Mouse (Mus musculus) CH12.LX (cell line): Measurements from ENCODE around the gene Mmp27. TPM values are rescaled to one million over a fixed set of nuclear protein-coding genes. Genes with fewer than 3 reads are reported as not detected.

Experiments used
- DNase-seq: peaks from one replicate; pipeline ENCODE4 v3.0.0-alpha.2; 2013; ENCODE audit errors: extremely low read depth
- H3K27ac ChIP-seq: 2 replicates; pipeline ENCODE4 v1.5.1; 2012; ENCODE audit warnings: low read depth, mild to moderate bottlenecking, control low read depth, moderate library complexity; ENCODE audit not compliant: insufficient read depth
- H3K27me3 ChIP-seq: replicated peaks from 2 replicates; pipeline ENCODE3; 2012; ENCODE audit warnings: inconsistent platforms
- H3K36me3 ChIP-seq, 2 experiments: replicated peaks in 1 of 2; 2 replicates each; pipeline versions ENCODE3 to v1.6.1; 2012; ENCODE audit warnings: inconsistent platforms in 1 of 2, low read length in 1 of 2, mild to moderate bottlenecking in 1 of 2, mixed read lengths in 1 of 2, moderate library complexity in 1 of 2; ENCODE audit not compliant: control insufficient read depth in 1 of 2, insufficient read depth in 1 of 2
- H3K4me1 ChIP-seq, 2 experiments: 2 replicates each; pipeline ENCODE4 v1.6.1; 2012; ENCODE audit warnings: inconsistent platforms in 1 of 2, moderate library complexity in 1 of 2; ENCODE audit not compliant: insufficient read depth in 2 of 2, control insufficient read depth in 1 of 2
- H3K4me2 ChIP-seq: 2 replicates; pipeline ENCODE4 v1.6.1; 2012; ENCODE audit warnings: low read depth, mild to moderate bottlenecking, control low read depth; ENCODE audit not compliant: poor library complexity, insufficient read depth, severe bottlenecking
- H3K4me3 ChIP-seq, 3 experiments: fragments of 150-350 bp in 1 of 3; sonication (generic) in 1 of 3; replicated peaks in 1 of 3; 2 replicates each; pipeline versions ENCODE3 to v1.5.1; 2011 to 2012; ENCODE audit warnings: low read depth in 2 of 3, low read length in 2 of 3, mild to moderate bottlenecking in 2 of 3, moderate library complexity in 2 of 3, control low read depth in 1 of 3, improper control_type of control experiment in 1 of 3, inconsistent platforms in 1 of 3, mixed read lengths in 1 of 3; ENCODE audit not compliant: poor library complexity in 1 of 3
- H3K79me2 ChIP-seq: replicated peaks from 2 replicates; pipeline ENCODE4 v1.6.1; 2012; ENCODE audit warnings: mild to moderate bottlenecking, moderate library complexity; ENCODE audit not compliant: control insufficient read depth, poor library complexity, insufficient read depth, severe bottlenecking; ENCODE audit errors: extremely low read depth
- H3K9ac ChIP-seq: 2 replicates; pipeline ENCODE4 v1.6.1; 2012; ENCODE audit warnings: low read depth, mild to moderate bottlenecking, control low read depth, moderate library complexity; ENCODE audit not compliant: insufficient read depth
- H3K9me3 ChIP-seq: replicated peaks from 2 replicates; pipeline ENCODE3; 2012; ENCODE audit warnings: low read length, inconsistent platforms, mixed read lengths
- BHLHE40 ChIP-seq: IDR thresholded peaks from 2 replicates; pipeline ENCODE4 v1.6.1; 2011; ENCODE audit warnings: mild to moderate bottlenecking, low read depth, low read length, improper control_type of control experiment
- CHD1 ChIP-seq: IDR thresholded peaks from 2 replicates; pipeline ENCODE4 v1.6.1; 2012; ENCODE audit warnings: low read depth, low read length, improper control_type of control experiment, inconsistent platforms
- CHD2 ChIP-seq: IDR thresholded peaks from 2 replicates; pipeline ENCODE4 v1.6.1; 2011; ENCODE audit warnings: low read length, improper control_type of control experiment
- CTCF ChIP-seq, 2 experiments: IDR thresholded peaks in 1 of 2; conservative IDR thresholded peaks in 1 of 2; 2 replicates each; pipeline ENCODE4 v1.5.1; 2011 to 2012; ENCODE audit warnings: low read depth in 2 of 2, low read length in 2 of 2, improper control_type of control experiment in 1 of 2, inconsistent platforms in 1 of 2, mild to moderate bottlenecking in 1 of 2, moderate library complexity in 1 of 2
- ETS1 ChIP-seq: conservative IDR thresholded peaks from 2 replicates; pipeline ENCODE4 v1.6.1; 2012; ENCODE audit warnings: low read depth, mild to moderate bottlenecking, inconsistent platforms, low read length, improper control_type of control experiment, moderate library complexity
- GABPA ChIP-seq: IDR thresholded peaks from 2 replicates; pipeline ENCODE4 v1.6.1; 2012; ENCODE audit warnings: low read depth, low read length, improper control_type of control experiment, inconsistent platforms; ENCODE audit not compliant: insufficient replicate concordance
- HCFC1 ChIP-seq: IDR thresholded peaks from 2 replicates; pipeline ENCODE4 v1.6.1; 2012; ENCODE audit warnings: low read depth, mild to moderate bottlenecking, inconsistent platforms, low read length, improper control_type of control experiment
- JUN ChIP-seq: IDR thresholded peaks from 2 replicates; pipeline ENCODE4 v1.6.1; 2011; ENCODE audit warnings: low read depth, mild to moderate bottlenecking, low read length, improper control_type of control experiment, moderate library complexity; ENCODE audit not compliant: insufficient read depth
- JUND ChIP-seq: conservative IDR thresholded peaks from 2 replicates; pipeline ENCODE4 v1.6.1; 2011; ENCODE audit warnings: low read depth, low read length, improper control_type of control experiment
- KAT2A ChIP-seq: IDR thresholded peaks from 2 replicates; pipeline ENCODE4 v1.6.1; 2012; ENCODE audit warnings: low read length, improper control_type of control experiment, inconsistent platforms; ENCODE audit not compliant: insufficient replicate concordance
- MAFK ChIP-seq: IDR thresholded peaks from 2 replicates; pipeline ENCODE4 v1.6.1; 2011; ENCODE audit warnings: low read length, improper control_type of control experiment; ENCODE audit not compliant: insufficient replicate concordance
- MAX ChIP-seq: IDR thresholded peaks from 2 replicates; pipeline ENCODE4 v1.6.1; 2011; ENCODE audit warnings: low read length, improper control_type of control experiment
- MEF2A ChIP-seq: IDR thresholded peaks from 2 replicates; pipeline ENCODE4 v1.6.1; 2014; ENCODE audit warnings: low read depth, mild to moderate bottlenecking, inconsistent platforms, low read length, improper control_type of control experiment, borderline replicate concordance
- NELFE ChIP-seq: IDR thresholded peaks from 2 replicates; pipeline ENCODE4 v1.6.1; 2011; ENCODE audit warnings: low read depth, low read length, improper control_type of control experiment
- NRF1 ChIP-seq: IDR thresholded peaks from 2 replicates; pipeline ENCODE4 v1.6.1; 2014; ENCODE audit warnings: low read depth, mild to moderate bottlenecking, inconsistent platforms, low read length, improper control_type of control experiment, moderate library complexity
- PAX5 ChIP-seq: IDR thresholded peaks from 2 replicates; pipeline ENCODE4 v1.6.1; 2012; ENCODE audit warnings: low read length, inconsistent platforms, mixed read lengths
- POLR2AphosphoS2 ChIP-seq: IDR thresholded peaks from 2 replicates; pipeline ENCODE4 v1.6.1; 2011; ENCODE audit warnings: low read depth, low read length, improper control_type of control experiment
- RAD21 ChIP-seq: IDR thresholded peaks from 2 replicates; pipeline ENCODE4 v1.6.1; 2011; ENCODE audit warnings: low read depth, mild to moderate bottlenecking, low read length, improper control_type of control experiment, moderate library complexity
- RCOR1 ChIP-seq: conservative IDR thresholded peaks from 2 replicates; pipeline ENCODE4 v1.6.1; 2012; ENCODE audit warnings: low read depth, mild to moderate bottlenecking, inconsistent platforms, low read length, improper control_type of control experiment
- SIN3A ChIP-seq: IDR thresholded peaks from 2 replicates; pipeline ENCODE4 v1.6.1; 2012; ENCODE audit warnings: low read length, improper control_type of control experiment, inconsistent platforms
- TBP ChIP-seq: conservative IDR thresholded peaks from 2 replicates; pipeline ENCODE4 v1.6.1; 2011; ENCODE audit warnings: low read depth, low read length, improper control_type of control experiment
- TCF12 ChIP-seq: IDR thresholded peaks from 2 replicates; pipeline ENCODE4 v1.6.1; 2014; ENCODE audit warnings: low read depth, mild to moderate bottlenecking, inconsistent platforms, low read length, improper control_type of control experiment
- UBTF ChIP-seq: IDR thresholded peaks from 2 replicates; pipeline ENCODE4 v1.6.1; 2012; ENCODE audit warnings: low read depth, mild to moderate bottlenecking, inconsistent platforms, low read length, improper control_type of control experiment, moderate library complexity
- USF1 ChIP-seq: IDR thresholded peaks from 2 replicates; pipeline ENCODE4 v1.6.1; 2014; ENCODE audit warnings: low read depth, mild to moderate bottlenecking, inconsistent platforms, low read length, improper control_type of control experiment
- USF2 ChIP-seq: conservative IDR thresholded peaks from 2 replicates; pipeline ENCODE4 v1.6.1; 2011; ENCODE audit warnings: low read depth, low read length, improper control_type of control experiment
- ZC3H11A ChIP-seq: IDR thresholded peaks from 2 replicates; pipeline ENCODE4 v1.6.1; 2012; ENCODE audit warnings: low read depth, mild to moderate bottlenecking, inconsistent platforms, low read length, improper control_type of control experiment
- ZKSCAN1 ChIP-seq: IDR thresholded peaks from 2 replicates; pipeline ENCODE4 v1.6.1; 2012; ENCODE audit warnings: low read depth, inconsistent platforms, low read length, improper control_type of control experiment, borderline replicate concordance
- ZMIZ1 ChIP-seq: IDR thresholded peaks from 2 replicates; pipeline ENCODE4 v1.6.1; 2012; ENCODE audit warnings: low read depth, mild to moderate bottlenecking, inconsistent platforms, low read length, improper control_type of control experiment
- dilution Hi-C: fragments of 300-500 bp; cut with MboI; formaldehyde crosslinking; loops from 2 replicates; pipeline ENCODE4 v1.14.3; 2020; ENCODE audit warnings: low sequenced_read_pairs; ENCODE audit not compliant: extremely low pct_unique_long_range_greater_than_20kb, extremely low pct_ligation_motif_present
- in situ Hi-C: fragments of 300-500 bp; cut with MboI; formaldehyde crosslinking; loops from 3 replicates; pipeline ENCODE4 v1.14.3; 2019; ENCODE audit warnings: low sequenced_read_pairs, low pct_ligation_motif_present, low pct_unique_long_range_greater_than_20kb, mixed read lengths
- polyA plus RNA-seq: library from polyadenylated mRNA; unstranded; fragments of >175 nt; gene quantifications from 2 replicates; pipeline ENCODE4 v1.2.1, GENCODE M21; 2012; ENCODE audit warnings: low read depth; ENCODE audit not compliant: insufficient read length
- total RNA-seq, 2 experiments: library from RNA; depleted of rRNA; stranded (reverse); fragments of 300-350 nt in 1 of 2; fragments of >200 nt in 1 of 2; gene quantifications; 2 replicates each; pipeline ENCODE4 v1.2.3; 2012 to 2014

Mmp27 gene
- total and polyA plus RNA-seq, 3 experiments = not detected

GRCm38 (mm10) chr9:7544923-7545457 lies 26.2 kb upstream of the Mmp27 start:
- H3K4me3 ChIP-seq = no peak overlapping the region
- no peak for DNase-seq
- in situ Hi-C loops (no loop called here), dilution Hi-C loops (no loop called here)
- no peaks in the 10 kb centered on the region for H3K27me3 ChIP-seq
- TF ChIP-seq JUN (no peak), UBTF (no peak), MEF2A (no peak), RAD21 (no peak), ZMIZ1 (no peak), USF1 (no peak), USF2 (no peak), GABPA (no peak), TCF12 (no peak), POLR2AphosphoS2 (no peak), MAFK (no peak), SIN3A (no peak), RCOR1 (no peak), BHLHE40 (no peak), CTCF (conservative IDR thresholded peaks at IDR 0.05 in 1 of 2, IDR thresholded peaks at IDR 0.05 in 1 of 2; ENCODE audit: low read depth in 2 of 2, low read length in 2 of 2) (no peak), NELFE (no peak), ZC3H11A (no peak), KAT2A (no peak), CHD2 (no peak), MAX (no peak)
- H3K4me1 ChIP-seq = peaks cover 0 to 2% of the 10 kb centered on the region in 2 experiments; a peak in 1 of 4 replicates
- H3K9ac ChIP-seq = no peak overlapping the region
- H3K27ac ChIP-seq = no peak overlapping the region
- H3K36me3 ChIP-seq = no peaks in the 10 kb centered on the region
- H3K9me3 ChIP-seq = no peaks in the 10 kb centered on the region
- no peak overlapping the region for H3K4me2 ChIP-seq
- no peaks in the 10 kb centered on the region for H3K79me2 ChIP-seq

DNA sequence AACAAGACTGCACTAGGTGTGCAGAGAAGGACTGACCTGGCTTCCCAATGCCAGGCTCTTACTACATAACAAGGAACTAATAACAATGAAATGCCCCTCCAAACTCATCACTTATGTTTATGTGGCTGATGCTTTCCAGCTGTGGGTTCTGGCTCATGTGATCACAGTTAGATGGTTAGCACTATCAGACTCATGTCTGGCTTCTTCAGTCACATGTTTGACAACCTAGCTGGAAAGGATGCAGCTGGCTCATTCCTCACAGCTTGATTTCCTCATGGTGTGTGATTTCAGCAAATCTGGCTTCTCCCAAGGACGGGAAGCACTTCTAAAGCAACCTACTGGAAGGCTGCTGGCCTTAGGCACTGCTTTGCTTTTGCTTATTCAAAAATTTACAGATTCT lies 25.7 kb upstream of the Mmp27 start:
- no peak overlapping the region for H3K4me3 ChIP-seq
- TF ChIP-seq POLR2AphosphoS2 (no peak), CHD1 (no peak), PAX5 (no peak), SIN3A (no peak), HCFC1 (no peak), MAX (no peak), ZKSCAN1 (no peak), MAFK (no peak), CTCF (conservative IDR thresholded peaks at IDR 0.05 in 1 of 2, IDR thresholded peaks at IDR 0.05 in 1 of 2; ENCODE audit: low read depth in 2 of 2, low read length in 2 of 2) (no peak), MEF2A (no peak), NRF1 (no peak), USF2 (no peak), KAT2A (no peak), ZMIZ1 (no peak), JUND (no peak), ETS1 (no peak), TBP (no peak), NELFE (no peak)
- TF ChIP-seq, all 38 proteins: peak for 0
- Histone ChIP-seq H3K79me2 (no peaks in the 10 kb centered on the region), H3K4me2 (no peak overlapping the region), H3K9ac (no peak overlapping the region), H3K27ac (no peak overlapping the region), H3K27me3 (no peaks in the 10 kb centered on the region), H3K9me3 (no peaks in the 10 kb centered on the region), H3K4me1 (peaks cover 0 to 2% of the 10 kb centered on the region in 2 experiments; a peak in 1 of 4 replicates), H3K36me3 (no peaks in the 10 kb centered on the region)
- in situ Hi-C loops = no loop called here
- no peak for DNase-seq
- dilution Hi-C loops = no loop called here
